Mouse (Mus musculus): ENCODE results near the gene Cygb. TPM values are rescaled to one million over a fixed set of nuclear protein-coding genes. Genes with fewer than 3 reads are reported as not detected.
"Not testable (repeated sequence)": the region's sequence is repeated elsewhere in the genome, so short reads cannot be mapped to it uniquely, and the experiment has no call there.

Gene Cygb
- polyA plus RNA-seq, 1 experiment from 2014 or later = 0.84 TPM

DNA sequence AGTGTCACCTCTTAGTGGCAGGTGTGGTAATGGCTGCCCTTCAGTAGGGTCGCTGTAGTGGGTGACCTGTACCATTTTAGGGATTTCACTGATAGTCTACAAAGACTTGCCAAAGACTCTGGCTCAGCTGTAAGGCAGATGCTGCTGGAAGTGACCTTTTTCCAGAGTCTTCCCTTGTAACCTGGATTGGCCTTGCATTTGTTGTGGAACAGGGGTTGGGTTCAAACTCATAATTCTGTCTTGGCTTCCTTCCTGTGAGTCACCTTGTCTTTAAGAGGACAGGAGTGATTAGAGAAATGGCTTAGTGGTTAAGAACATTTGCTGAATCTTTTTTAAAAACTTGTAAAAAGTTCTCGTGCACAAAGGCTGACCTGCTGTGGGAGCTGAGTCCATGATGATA is 19.3 kb upstream of the Cygb start:
- peaks cover 51% of the 10 kb centered on the region for H3K36me3 ChIP-seq (replicated peaks)
- H3K4me3 ChIP-seq (replicated peaks) = peak overlapping the region; percentile 75
- no peaks in the 10 kb centered on the region for H3K9me3 ChIP-seq (replicated peaks)
- no peak overlapping the region for H3K9ac ChIP-seq
- ATAC-seq (ENCODE audit: insufficient read depth) = no peak
- H3K27me3 ChIP-seq = peaks cover 9% of the 10 kb centered on the region; the same call in 1 of the 2 replicates
- 0 out of 2 replicates have a peak overlapping the region, but pooled peaks have one; percentile 58 for H3K27ac ChIP-seq (replicated peaks)
- H3K4me2 ChIP-seq = peak overlapping the region; percentile 86
- 69% methylated on average over 2 of the region's 2 CpGs for WGBS (ENCODE audit: insufficient replicate concordance)
- peaks cover 65% of the 10 kb centered on the region for H3K4me1 ChIP-seq (replicated peaks)

DNA sequence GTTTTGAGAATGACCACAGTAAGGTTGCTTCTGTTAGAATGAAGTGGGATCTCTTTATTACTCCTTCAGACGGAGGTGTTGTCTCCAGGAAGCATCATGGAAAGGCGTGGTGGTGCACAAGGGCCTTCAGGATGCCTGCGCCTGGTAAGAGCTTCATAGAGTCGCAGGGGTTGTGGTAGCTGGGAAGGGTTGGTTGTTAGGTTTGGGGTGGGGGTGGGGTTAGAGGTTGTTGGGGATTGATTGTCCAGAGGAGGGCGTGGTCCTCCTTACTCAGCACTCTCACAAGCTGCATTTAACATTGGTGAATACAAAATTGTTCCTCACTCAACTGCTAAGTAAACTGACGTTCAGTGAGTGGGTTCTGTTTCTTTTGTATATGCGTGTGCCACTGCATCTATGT is 18.5 kb upstream of the Cygb start:
- peak overlapping the region; percentile 75 for H3K4me3 ChIP-seq (replicated peaks)
- no peak for ATAC-seq (ENCODE audit: insufficient read depth)
- WGBS (ENCODE audit: insufficient replicate concordance) = 9% methylated on average over 7 of the region's 7 CpGs
- peak overlapping the region; percentile 68 for H3K27ac ChIP-seq (replicated peaks)
- H3K4me2 ChIP-seq = peak overlapping the region; percentile 86
- H3K4me1 ChIP-seq (replicated peaks) = peaks cover 68% of the 10 kb centered on the region
- H3K36me3 ChIP-seq (replicated peaks) = peaks cover 47% of the 10 kb centered on the region
- peaks cover 15% of the 10 kb centered on the region; the same call in 1 of the 2 replicates for H3K27me3 ChIP-seq
- H3K9ac ChIP-seq = peak overlapping the region; percentile 75
- H3K9me3 ChIP-seq (replicated peaks) = no peaks in the 10 kb centered on the region

DNA sequence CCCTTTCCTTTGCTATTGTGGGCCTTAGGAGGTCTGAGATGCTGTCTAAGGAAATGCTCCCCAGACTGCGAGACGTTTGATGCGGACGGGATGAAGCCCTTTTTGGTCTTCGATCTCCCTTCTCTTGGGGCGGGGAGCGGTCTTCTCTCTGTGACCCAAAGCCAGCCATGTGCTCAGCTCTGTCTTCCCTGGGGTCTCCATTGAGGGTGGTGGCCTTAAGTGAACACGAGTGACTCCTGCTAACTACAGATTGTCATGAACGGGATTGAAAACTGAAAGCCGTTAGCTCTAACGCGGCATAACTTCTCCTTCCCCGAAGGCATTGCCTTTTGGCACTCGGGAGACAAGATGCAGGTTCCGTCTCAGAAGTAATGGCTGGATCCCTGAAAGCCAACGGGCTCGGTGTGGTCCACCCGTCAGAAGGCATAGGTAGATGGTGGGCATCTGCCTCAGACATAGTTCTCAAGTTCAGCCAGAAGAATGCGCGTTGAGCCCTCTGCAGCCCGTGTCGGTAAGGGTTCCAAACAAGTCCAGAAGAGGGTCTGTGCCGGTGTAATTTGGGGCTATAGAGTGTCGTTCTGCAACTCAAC is 17.8 kb upstream of the Cygb start:
- peaks cover 15% of the 10 kb centered on the region; the same call in 1 of the 2 replicates for H3K27me3 ChIP-seq
- H3K9ac ChIP-seq = peak overlapping the region; percentile 75
- peak overlapping the region; percentile 75 for H3K4me3 ChIP-seq (replicated peaks)
- no peak; the same call in 1 of the 2 replicates for ATAC-seq (ENCODE audit: insufficient read depth)
- H3K4me1 ChIP-seq (replicated peaks) = peaks cover 68% of the 10 kb centered on the region
- WGBS (ENCODE audit: insufficient replicate concordance) = under 1% methylated on average over 24 of the region's 24 CpGs
- H3K4me2 ChIP-seq = peak overlapping the region; percentile 86
- H3K36me3 ChIP-seq (replicated peaks) = peaks cover 42% of the 10 kb centered on the region
- no peaks in the 10 kb centered on the region for H3K9me3 ChIP-seq (replicated peaks)
- H3K27ac ChIP-seq (replicated peaks) = peak overlapping the region; percentile 68

- H3K9ac ChIP-seq = peak overlapping the region; percentile 75
- ATAC-seq (ENCODE audit: insufficient read depth) = peak; percentile 89
- H3K9me3 ChIP-seq (replicated peaks) = no peaks in the 10 kb centered on the region
- H3K27ac ChIP-seq (replicated peaks) = peak overlapping the region; percentile 80
- WGBS (ENCODE audit: insufficient replicate concordance) = under 1% methylated on average over 45 of the region's 45 CpGs
- H3K4me2 ChIP-seq = peak overlapping the region; percentile 86
- peak overlapping the region; percentile 75 for H3K4me3 ChIP-seq (replicated peaks)
- peaks cover 36% of the 10 kb centered on the region for H3K36me3 ChIP-seq (replicated peaks)
- H3K27me3 ChIP-seq = peaks cover 15% of the 10 kb centered on the region; the same call in 1 of the 2 replicates
- peaks cover 68% of the 10 kb centered on the region for H3K4me1 ChIP-seq (replicated peaks)
Measured at GRCm38 (mm10) chr11:116671112-116671844, 17.2 kb upstream of the Cygb start.

GRCm38 (mm10) chr11:116670386-116670785 is 16.3 kb upstream of the Cygb start:
- H3K4me1 ChIP-seq (replicated peaks) = peaks cover 62% of the 10 kb centered on the region
- no peak overlapping the region for H3K9ac ChIP-seq
- no peak for ATAC-seq (ENCODE audit: insufficient read depth)
- H3K36me3 ChIP-seq (replicated peaks) = peaks cover 27% of the 10 kb centered on the region
- WGBS (ENCODE audit: insufficient replicate concordance) = 80% methylated on average over 7 of the region's 7 CpGs
- H3K4me3 ChIP-seq (replicated peaks) = no peak overlapping the region
- no peaks in the 10 kb centered on the region for H3K9me3 ChIP-seq (replicated peaks)
- H3K27me3 ChIP-seq = peaks cover 15% of the 10 kb centered on the region; the same call in 1 of the 2 replicates
- H3K27ac ChIP-seq (replicated peaks) = no peak overlapping the region
- peak overlapping the region; percentile 86; the same call in 1 of the 2 replicates for H3K4me2 ChIP-seq

- no peak overlapping the region for H3K4me3 ChIP-seq (replicated peaks)
- H3K9me3 ChIP-seq (replicated peaks) = no peaks in the 10 kb centered on the region
- H3K4me1 ChIP-seq (replicated peaks) = peaks cover 61% of the 10 kb centered on the region
- 0 out of 2 replicates have a peak, but pooled peaks have one; percentile 15 for ATAC-seq (ENCODE audit: insufficient read depth)
- H3K36me3 ChIP-seq (replicated peaks) = peaks cover 22% of the 10 kb centered on the region
- 33% methylated on average over 13 of the region's 13 CpGs for WGBS (ENCODE audit: insufficient replicate concordance)
- peaks cover 15% of the 10 kb centered on the region; the same call in 1 of the 2 replicates for H3K27me3 ChIP-seq
- H3K4me2 ChIP-seq = no peak overlapping the region
- H3K9ac ChIP-seq = no peak overlapping the region
- H3K27ac ChIP-seq (replicated peaks) = no peak overlapping the region
Measured at GRCm38 (mm10) chr11:116669787-116670365, 15.8 kb upstream of the Cygb start.

DNA sequence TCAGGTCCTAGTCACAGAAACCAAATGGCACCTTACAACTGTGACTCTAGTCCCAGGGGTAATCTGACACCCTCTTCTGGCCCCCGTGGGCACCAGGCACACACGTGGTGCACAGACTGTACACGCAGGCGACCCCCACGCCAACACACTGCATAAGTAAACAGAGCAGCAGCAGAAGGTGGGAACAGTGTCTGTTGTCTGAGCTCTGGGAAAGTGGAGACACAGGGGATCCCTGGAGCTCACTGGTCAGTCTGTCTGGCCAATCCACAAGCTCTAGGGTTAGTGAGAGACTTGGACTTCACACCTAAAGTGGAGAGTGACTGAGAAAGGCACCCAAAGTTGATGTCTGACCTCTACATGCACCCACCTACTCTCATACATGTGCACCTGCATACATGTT is 15.2 kb upstream of the Cygb start:
- no peak overlapping the region for H3K4me2 ChIP-seq
- H3K9ac ChIP-seq = no peak overlapping the region

DNA sequence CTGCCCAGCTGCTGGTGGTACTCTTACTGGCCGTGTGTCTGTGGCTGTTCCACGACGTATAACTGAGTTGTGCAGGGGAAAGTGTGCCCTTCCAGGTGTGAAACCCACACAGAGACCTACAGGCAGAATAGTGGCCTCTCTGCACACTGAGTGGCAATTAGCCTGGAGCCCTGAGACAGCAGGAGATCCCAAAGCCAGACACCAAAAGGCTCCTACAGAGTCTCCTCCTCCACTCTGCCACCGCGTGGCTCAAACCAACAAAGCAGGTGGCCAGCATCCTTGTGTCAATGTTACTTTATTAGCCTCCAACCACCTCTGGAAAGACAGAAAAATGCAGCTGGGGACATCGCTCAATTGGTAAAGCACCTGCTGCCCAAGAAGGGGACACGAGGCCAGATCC is 14.7 kb upstream of the Cygb start:
- Histone ChIP-seq H3K27me3 (peaks cover 18% of the 10 kb centered on the region; the same call in 1 of the 2 replicates), H3K4me3 (replicated peaks) (no peak overlapping the region), H3K4me1 (replicated peaks) (peaks cover 50% of the 10 kb centered on the region), H3K4me2 (no peak overlapping the region), H3K9me3 (replicated peaks) (no peaks in the 10 kb centered on the region), H3K27ac (replicated peaks) (no peak overlapping the region), H3K9ac (no peak overlapping the region), H3K36me3 (replicated peaks) (peaks cover 11% of the 10 kb centered on the region)
- 52% methylated on average over 7 of the region's 7 CpGs for WGBS (ENCODE audit: insufficient replicate concordance)
- no peak for ATAC-seq (ENCODE audit: insufficient read depth)

More for the DNA sequence above, 15.2 kb upstream of the Cygb start:
- Histone ChIP-seq H3K4me1 (replicated peaks) (peaks cover 55% of the 10 kb centered on the region), H3K27me3 (peaks cover 15% of the 10 kb centered on the region; the same call in 1 of the 2 replicates), H3K27ac (replicated peaks) (no peak overlapping the region), H3K36me3 (replicated peaks) (peaks cover 16% of the 10 kb centered on the region), H3K4me3 (replicated peaks) (no peak overlapping the region), H3K9me3 (replicated peaks) (no peaks in the 10 kb centered on the region)
- no peak for ATAC-seq (ENCODE audit: insufficient read depth)
- 64% methylated on average over 5 of the region's 5 CpGs for WGBS (ENCODE audit: insufficient replicate concordance)

- ATAC-seq (ENCODE audit: insufficient read depth) = no peak
- no peaks in the 10 kb centered on the region for H3K9me3 ChIP-seq (replicated peaks)
- no peak overlapping the region for H3K27ac ChIP-seq (replicated peaks)
- H3K4me3 ChIP-seq (replicated peaks) = no peak overlapping the region
- peaks cover 46% of the 10 kb centered on the region for H3K4me1 ChIP-seq (replicated peaks)
- WGBS (ENCODE audit: insufficient replicate concordance) = 45% methylated on average over 10 of the region's 10 CpGs
- H3K27me3 ChIP-seq = peaks cover 23% of the 10 kb centered on the region
- no peak overlapping the region for H3K4me2 ChIP-seq
- peaks cover 7% of the 10 kb centered on the region for H3K36me3 ChIP-seq (replicated peaks)
- H3K9ac ChIP-seq = no peak overlapping the region
Measured at GRCm38 (mm10) chr11:116668381-116668825, 14.3 kb upstream of the Cygb start.

DNA sequence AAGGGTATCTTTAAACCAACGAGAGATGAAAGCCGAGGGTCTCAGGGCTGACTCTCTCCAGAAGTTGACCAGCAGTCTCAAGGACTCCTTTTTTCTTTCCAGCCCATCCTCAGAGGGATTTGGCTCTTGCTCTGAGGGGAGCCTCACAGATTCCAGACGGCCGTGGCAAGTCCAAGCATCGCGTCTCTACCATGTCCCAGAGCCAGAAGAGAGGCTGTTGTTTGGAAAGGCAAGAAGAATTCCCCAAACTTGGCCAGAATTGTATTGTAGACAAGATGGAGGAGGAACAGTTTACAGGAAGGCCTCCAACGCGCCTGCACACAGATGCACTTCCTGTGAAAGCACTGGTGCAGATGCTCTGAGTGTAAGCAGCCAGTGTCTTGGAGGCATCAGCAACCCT is 13.8 kb upstream of the Cygb start:
- Histone ChIP-seq H3K4me3 (replicated peaks) (no peak overlapping the region), H3K4me1 (replicated peaks) (peaks cover 41% of the 10 kb centered on the region), H3K9ac (no peak overlapping the region), H3K36me3 (replicated peaks) (peaks cover 2% of the 10 kb centered on the region), H3K4me2 (no peak overlapping the region), H3K27me3 (peaks cover 28% of the 10 kb centered on the region), H3K27ac (replicated peaks) (no peak overlapping the region), H3K9me3 (replicated peaks) (no peaks in the 10 kb centered on the region)
- 59% methylated on average over 8 of the region's 8 CpGs for WGBS (ENCODE audit: insufficient replicate concordance)
- no peak for ATAC-seq (ENCODE audit: insufficient read depth)

GRCm38 (mm10) chr11:116667012-116667411 is 12.9 kb upstream of the Cygb start:
- Histone ChIP-seq H3K4me1 (replicated peaks) (peaks cover 32% of the 10 kb centered on the region), H3K27me3 (peaks cover 37% of the 10 kb centered on the region)
- not testable (repeated sequence) for H3K9me3 ChIP-seq (replicated peaks); H3K27ac ChIP-seq (replicated peaks); H3K4me3 ChIP-seq (replicated peaks); H3K36me3 ChIP-seq (replicated peaks); H3K9ac ChIP-seq; H3K4me2 ChIP-seq; ATAC-seq (ENCODE audit: insufficient read depth)
- 48% methylated on average over 4 of the region's 5 CpGs for WGBS (ENCODE audit: insufficient replicate concordance)
